Mouse (Mus musculus) liver, embryonic 11.5 days (tissue): ENCODE measurements around the gene Tubgcp6. TPM values are rescaled to one million over a fixed set of nuclear protein-coding genes. Genes with fewer than 3 reads are reported as not detected.

Experiments
- ATAC-seq: fragments of 200-750 bp; cut with Nextera tagmentation; replicated peaks from 2 replicates; pipeline ENCODE4 v1.8.0; 2017; ENCODE audit warnings: moderate number of reproducible peaks, mild to moderate bottlenecking, moderate TSS enrichment, moderate library complexity; ENCODE audit not compliant: low FRiP score
- DNase-seq: peaks from one replicate; pipeline ENCODE4 v3.0.0-alpha.2; 2017; ENCODE audit warnings: low spot score
- H3K27ac ChIP-seq: fragments of 300-500 bp; sonication (generic); 2 replicates; pipeline ENCODE4 v1.5.1; 2014; ENCODE audit warnings: mild to moderate bottlenecking, low read depth, low read length, control low read depth
- H3K27me3 ChIP-seq: fragments of 300-500 bp; sonication (generic); replicated peaks from 2 replicates; pipeline ENCODE4 v1.6.1; 2014; ENCODE audit warnings: low read length, mixed read lengths; ENCODE audit not compliant: control insufficient read depth, insufficient read depth
- H3K36me3 ChIP-seq: fragments of 300-500 bp; sonication (generic); 2 replicates; pipeline ENCODE4 v1.6.1; 2014; ENCODE audit warnings: mild to moderate bottlenecking, low read length, moderate library complexity, mixed read lengths; ENCODE audit not compliant: control insufficient read depth, insufficient read depth
- H3K4me1 ChIP-seq: fragments of 300-500 bp; sonication (generic); replicated peaks from 2 replicates; pipeline ENCODE4 v1.6.1; 2014; ENCODE audit warnings: low read length, mixed read lengths; ENCODE audit not compliant: control insufficient read depth, insufficient read depth
- H3K4me2 ChIP-seq: fragments of 300-500 bp; sonication (generic); 2 replicates; pipeline ENCODE4 v1.6.1; 2014; ENCODE audit warnings: mild to moderate bottlenecking, control low read depth, moderate library complexity
- H3K4me3 ChIP-seq: fragments of 300-500 bp; sonication (generic); 2 replicates; pipeline ENCODE4 v1.5.1; 2014; ENCODE audit warnings: low read depth, low read length, control low read depth
- H3K9ac ChIP-seq: fragments of 300-500 bp; sonication (generic); 2 replicates; pipeline ENCODE4 v1.6.1; 2014; ENCODE audit warnings: low read depth, low read length, control low read depth
- H3K9me3 ChIP-seq: fragments of 300-500 bp; sonication (generic); 2 replicates; pipeline ENCODE4 v1.6.1; 2016; ENCODE audit warnings: low read length, inconsistent platforms, mixed read lengths; ENCODE audit not compliant: control insufficient read depth
- WGBS: fragments of 180-500 bp; shearing (Covaris S2); extraction: QIAGEN DNeasy Blood & Tissue Kit; methylation state at CpG from one replicate; pipeline ENCODE4 v1.1.7; 2014; 5-methylcytosine and 5-hydroxymethylcytosine counted together
- polyA plus RNA-seq: library from polyadenylated mRNA; unstranded; fragments of >200 nt; fragmentation: Nextera tagmentation; extraction: Ambion mirVana; gene quantifications from 2 replicates; pipeline ENCODE4 v1.2.1, GENCODE M21; 2014

Tubgcp6 gene
- polyA plus RNA-seq, 1 experiment from 2014 or later = 21.8 TPM

GRCm38 (mm10) chr15:89158516-89158915, 35.6 kb upstream of the Tubgcp6 start:
- WGBS = 93% methylated on average over 16 of the region's 16 CpGs
- H3K9ac ChIP-seq = no peak overlapping the region
- H3K36me3 ChIP-seq = peaks cover 38% of the 10 kb centered on the region
- no peaks in the 10 kb centered on the region for H3K9me3 ChIP-seq
- DNase-seq (no peak), ATAC-seq (no peak)
- H3K4me2 ChIP-seq = no peak overlapping the region
- no peaks in the 10 kb centered on the region for H3K27me3 ChIP-seq
- no peak overlapping the region for H3K27ac ChIP-seq
- H3K4me3 ChIP-seq = no peak overlapping the region
- H3K4me1 ChIP-seq = no peaks in the 10 kb centered on the region

GRCm38 (mm10) chr15:89157954-89158353, 35.0 kb upstream of the Tubgcp6 start:
- no peaks in the 10 kb centered on the region for H3K27me3 ChIP-seq
- no peak overlapping the region for H3K4me3 ChIP-seq
- 61% methylated on average over 7 of the region's 7 CpGs for WGBS
- H3K9ac ChIP-seq = no peak overlapping the region
- DNase-seq = no peak
- H3K27ac ChIP-seq = no peak overlapping the region
- H3K4me1 ChIP-seq = no peaks in the 10 kb centered on the region
- no peaks in the 10 kb centered on the region for H3K9me3 ChIP-seq
- H3K4me2 ChIP-seq = no peak overlapping the region
- H3K36me3 ChIP-seq = peaks cover 38% of the 10 kb centered on the region
- ATAC-seq = peak; percentile 51

- no peak overlapping the region for H3K9ac ChIP-seq
- H3K36me3 ChIP-seq = peaks cover 10% of the 10 kb centered on the region; the same call in 1 of the 2 replicates
- ATAC-seq = no peak
- no peak for DNase-seq
- no peak overlapping the region for H3K27ac ChIP-seq
- no peaks in the 10 kb centered on the region for H3K9me3 ChIP-seq
- H3K27me3 ChIP-seq = peaks cover 35% of the 10 kb centered on the region
- H3K4me2 ChIP-seq = no peak overlapping the region
- H3K4me1 ChIP-seq = peaks cover 12% of the 10 kb centered on the region; the same call in 1 of the 2 replicates
- no peak overlapping the region for H3K4me3 ChIP-seq
These were observed 29.4 kb upstream of the Tubgcp6 start for GRCm38 (mm10) chr15:89152312-89152711.

GRCm38 (mm10) chr15:89150041-89150390, 27.1 kb upstream of the Tubgcp6 start:
- peak overlapping the region; percentile 99 for H3K4me2 ChIP-seq
- peaks cover 14% of the 10 kb centered on the region; the same call in 1 of the 2 replicates for H3K4me1 ChIP-seq
- H3K9ac ChIP-seq = no peak overlapping the region
- no peak; the same call in 1 of the 2 replicates for ATAC-seq
- H3K4me3 ChIP-seq = peak overlapping the region; percentile 70
- DNase-seq = peak; percentile 66
- H3K27ac ChIP-seq = no peak overlapping the region
- no peaks in the 10 kb centered on the region for H3K36me3 ChIP-seq
- H3K9me3 ChIP-seq = no peaks in the 10 kb centered on the region
- H3K27me3 ChIP-seq = peaks cover 58% of the 10 kb centered on the region
- 5% methylated on average over 13 of the region's 13 CpGs for WGBS

GRCm38 (mm10) chr15:89149271-89150040, 26.5 kb upstream of the Tubgcp6 start, which contains the start of gene Mapk11:
TSS of gene Mapk11 (minus strand) at chr15:89149628.
- peaks cover 62% of the 10 kb centered on the region for H3K27me3 ChIP-seq
- H3K9ac ChIP-seq = peak within 1 kb of the TSS; percentile 67
- H3K9me3 ChIP-seq = no peaks in the 10 kb centered on the region
- WGBS = under 1% methylated on average over 53 of the region's 61 CpGs
- H3K36me3 ChIP-seq = no peaks in the 10 kb centered on the region
- H3K4me2 ChIP-seq = peak within 1 kb of the TSS; percentile 99
- peak within 1 kb of the TSS; percentile 70 for H3K4me3 ChIP-seq
- ATAC-seq = peak; percentile 63
- H3K27ac ChIP-seq = no peak within 1 kb of the TSS
- peaks cover 14% of the 10 kb centered on the region; the same call in 1 of the 2 replicates for H3K4me1 ChIP-seq
- no peak for DNase-seq

GRCm38 (mm10) chr15:89148496-89149270, 25.8 kb upstream of the Tubgcp6 start:
- ATAC-seq = no peak
- no peak for DNase-seq
- no peaks in the 10 kb centered on the region for H3K36me3 ChIP-seq
- H3K27me3 ChIP-seq = peaks cover 70% of the 10 kb centered on the region
- peak overlapping the region; percentile 67 for H3K9ac ChIP-seq
- H3K27ac ChIP-seq = no peak overlapping the region
- peak overlapping the region; percentile 99 for H3K4me2 ChIP-seq
- 9% methylated on average over 25 of the region's 25 CpGs for WGBS
- H3K4me1 ChIP-seq = peaks cover 14% of the 10 kb centered on the region; the same call in 1 of the 2 replicates
- peak overlapping the region; percentile 70 for H3K4me3 ChIP-seq
- H3K9me3 ChIP-seq = no peaks in the 10 kb centered on the region

- ATAC-seq (no peak), DNase-seq (no peak)
- H3K36me3 ChIP-seq = no peaks in the 10 kb centered on the region
- no peak overlapping the region for H3K4me2 ChIP-seq
- peaks cover 77% of the 10 kb centered on the region for H3K27me3 ChIP-seq
- H3K27ac ChIP-seq = no peak overlapping the region
- no peak overlapping the region for H3K9ac ChIP-seq
- H3K9me3 ChIP-seq = no peaks in the 10 kb centered on the region
- H3K4me3 ChIP-seq = 0 out of 2 replicates have a peak overlapping the region, but pooled peaks have one; percentile 70
- peaks cover 14% of the 10 kb centered on the region; the same call in 1 of the 2 replicates for H3K4me1 ChIP-seq
- WGBS = 63% methylated on average over 4 of the region's 4 CpGs
These were observed 25.0 kb upstream of the Tubgcp6 start for GRCm38 (mm10) chr15:89147895-89148294.

- WGBS = 24% methylated on average over 10 of the region's 10 CpGs
- DNase-seq = no peak
- ATAC-seq = no peak
- H3K27ac ChIP-seq = no peak overlapping the region
- peaks cover 81% of the 10 kb centered on the region for H3K27me3 ChIP-seq
- no peak overlapping the region for H3K4me3 ChIP-seq
- no peak overlapping the region for H3K4me2 ChIP-seq
- no peak overlapping the region for H3K9ac ChIP-seq
- peaks cover 14% of the 10 kb centered on the region; the same call in 1 of the 2 replicates for H3K4me1 ChIP-seq
- no peaks in the 10 kb centered on the region for H3K36me3 ChIP-seq
- no peaks in the 10 kb centered on the region for H3K9me3 ChIP-seq
These were observed 24.5 kb upstream of the Tubgcp6 start for GRCm38 (mm10) chr15:89147456-89147855.
